22 mouse cellular contexts compared by ENCODE assay signal in genomic region chr13:64259903-64260302, GRCm38 (mm10). TPM values are rescaled to one million over a fixed set of nuclear protein-coding genes. Genes with fewer than 3 reads are reported as not detected.
DNase-seq lines count a peak whose midpoint lies in the region; ATAC-seq and TF ChIP-seq lines count a peak whose summit lies in the region.
"Had no signal": no experiment of that assay in that cellular context is flagged by ENCODE, and none has a peak within 500 bp of the region (broad histone marks: within the 10 kb centered on the region; RNA-seq: fewer than 3 reads in every experiment).

No protein-coding gene starts in this region.

- H3K27ac ChIP-seq in hindbrain, postnatal 0 days = no peak overlapping the region
- H3K27ac ChIP-seq in hindbrain, embryonic 16.5 days (ENCODE audit: low read depth, low read length) = no peak overlapping the region
- no peak overlapping the region for H3K27ac ChIP-seq in midbrain, postnatal 0 days (ENCODE audit: low read depth, low read length)
- H3K27ac ChIP-seq in midbrain, embryonic 11.5 days (ENCODE audit: low read depth, low read length) = no peak overlapping the region
- H3K27ac ChIP-seq: gastrocnemius, adult 2 months; heart, embryonic 15.5 days; hindbrain, embryonic 15.5 days; limb, embryonic 12.5 days; liver, embryonic 15.5 days; midbrain, embryonic 10.5 days had no signal

- no peak overlapping the region for H3K9ac ChIP-seq in hindbrain, postnatal 0 days (replicated peaks; ENCODE audit: low read length)
- no peak overlapping the region for H3K9ac ChIP-seq in hindbrain, embryonic 16.5 days (ENCODE audit: low read depth, low read length)
- no peak overlapping the region for H3K9ac ChIP-seq in midbrain, postnatal 0 days (replicated peaks; ENCODE audit: low read length, poor library complexity, severe bottlenecking)
- no peak overlapping the region for H3K9ac ChIP-seq in midbrain, embryonic 11.5 days (ENCODE audit: low read length)
- H3K9ac ChIP-seq: heart, embryonic 15.5 days; hindbrain, embryonic 15.5 days; limb, embryonic 12.5 days; liver, embryonic 15.5 days had no signal

- H3K4me2 ChIP-seq in hindbrain, postnatal 0 days (ENCODE audit: low read depth, low read length) = no peak overlapping the region
- H3K4me2 ChIP-seq in hindbrain, embryonic 16.5 days (ENCODE audit: low read length) = no peak overlapping the region
- no peak overlapping the region for H3K4me2 ChIP-seq in midbrain, postnatal 0 days (ENCODE audit: low read depth, low read length, poor library complexity, severe bottlenecking)
- H3K4me2 ChIP-seq in midbrain, embryonic 11.5 days = no peak overlapping the region
- H3K4me2 ChIP-seq: heart, embryonic 15.5 days; hindbrain, embryonic 15.5 days; limb, embryonic 12.5 days; liver, embryonic 15.5 days had no signal

- H3K36me3 ChIP-seq in hindbrain, postnatal 0 days (ENCODE audit: insufficient read depth, low read length) = no peaks in the 10 kb centered on the region
- H3K36me3 ChIP-seq in hindbrain, embryonic 16.5 days (ENCODE audit: control insufficient read depth, insufficient read depth, low read length) = no peaks in the 10 kb centered on the region
- no peaks in the 10 kb centered on the region for H3K36me3 ChIP-seq in midbrain, postnatal 0 days (ENCODE audit: insufficient read depth, low read length)
- no peaks in the 10 kb centered on the region for H3K36me3 ChIP-seq in midbrain, embryonic 11.5 days (ENCODE audit: control insufficient read depth, insufficient read depth, low read length)
- H3K36me3 ChIP-seq: G1E; heart, embryonic 15.5 days; hindbrain, embryonic 15.5 days; limb, embryonic 12.5 days; liver, embryonic 15.5 days; midbrain, embryonic 10.5 days had no signal

- H3K4me3 ChIP-seq in hindbrain, postnatal 0 days (ENCODE audit: low read length) = no peak overlapping the region
- H3K4me3 ChIP-seq in hindbrain, embryonic 16.5 days (ENCODE audit: low read length) = no peak overlapping the region
- no peak overlapping the region for H3K4me3 ChIP-seq in midbrain, postnatal 0 days (ENCODE audit: low read depth, low read length)
- H3K4me3 ChIP-seq in midbrain, embryonic 11.5 days (ENCODE audit: low read depth, low read length) = no peak overlapping the region
- H3K4me3 ChIP-seq: gastrocnemius, adult 2 months; heart, embryonic 15.5 days; hindbrain, embryonic 15.5 days; limb, embryonic 12.5 days; liver, embryonic 15.5 days; midbrain, embryonic 10.5 days had no signal

- H3K9me3 ChIP-seq in hindbrain, postnatal 0 days (ENCODE audit: low read length) = no peaks in the 10 kb centered on the region
- H3K9me3 ChIP-seq in hindbrain, embryonic 16.5 days (ENCODE audit: control insufficient read depth, low read length) = no peaks in the 10 kb centered on the region; the same call in 1 of the 2 replicates
- H3K9me3 ChIP-seq in midbrain, postnatal 0 days (ENCODE audit: low read length) = no peaks in the 10 kb centered on the region
- no peaks in the 10 kb centered on the region for H3K9me3 ChIP-seq in midbrain, embryonic 11.5 days (ENCODE audit: control insufficient read depth, low read length)
- H3K9me3 ChIP-seq: G1E; heart, embryonic 15.5 days; hindbrain, embryonic 15.5 days; liver, embryonic 15.5 days; midbrain, embryonic 10.5 days had no signal

- peak; percentile 49 for DNase-seq in hindbrain, postnatal 0 days (ENCODE audit: low spot score)
- DNase-seq in midbrain, postnatal 0 days (ENCODE audit: low spot score) = peak; percentile 59
- no peak for DNase-seq in midbrain, embryonic 11.5 days (ENCODE audit: low spot score, missing footprints)
- DNase-seq in fat pad, adult 2 months (ENCODE audit: extremely low read depth, low read depth, low spot score) = peak; percentile 19
- no peak for DNase-seq in liver
- DNase-seq in T-cell, adult 2 months (ENCODE audit: low spot score) = no peak
- DNase-seq: cerebellum, adult 18-20 months; embryo, embryonic 11 days; gastrocnemius, adult 2 months; heart, adult 18-20 months; kidney, postnatal 10 days; right cerebral cortex, adult 18-20 months; thymus, adult 18-20 months had no signal

- no peaks in the 10 kb centered on the region for H3K4me1 ChIP-seq in hindbrain, postnatal 0 days (ENCODE audit: insufficient read depth, low read length)
- H3K4me1 ChIP-seq in hindbrain, embryonic 16.5 days (ENCODE audit: control insufficient read depth, insufficient read depth, low read depth, low read length) = peaks cover 5% of the 10 kb centered on the region; the same call in 1 of the 2 replicates
- H3K4me1 ChIP-seq in midbrain, postnatal 0 days (ENCODE audit: insufficient read depth, low read length) = no peaks in the 10 kb centered on the region
- H3K4me1 ChIP-seq in midbrain, embryonic 11.5 days (ENCODE audit: control insufficient read depth, insufficient read depth, low read length) = no peaks in the 10 kb centered on the region
- H3K4me1 ChIP-seq: heart, embryonic 15.5 days; liver, embryonic 15.5 days had no signal

- 47% methylated on average over 7 of the region's 7 CpGs for WGBS in hindbrain, postnatal 0 days
- WGBS in hindbrain, embryonic 16.5 days = 64% methylated on average over 7 of the region's 7 CpGs
- WGBS in midbrain, postnatal 0 days = 65% methylated on average over 7 of the region's 7 CpGs
- WGBS in midbrain, embryonic 11.5 days = 85% methylated on average over 7 of the region's 7 CpGs

- no peak for TF ChIP-seq CTCF in hindbrain, postnatal 0 days (IDR thresholded peaks at IDR 0.05; ENCODE audit: low read depth)
- no peak for TF ChIP-seq CTCF in midbrain, postnatal 0 days (IDR thresholded peaks at IDR 0.05)

- H3K27me3 ChIP-seq in hindbrain, postnatal 0 days (ENCODE audit: insufficient read depth, low read length) = no peaks in the 10 kb centered on the region
- H3K27me3 ChIP-seq in hindbrain, embryonic 16.5 days (replicated peaks; ENCODE audit: control insufficient read depth, insufficient read depth, low read length) = no peaks in the 10 kb centered on the region
- H3K27me3 ChIP-seq in midbrain, postnatal 0 days (ENCODE audit: insufficient read depth, low read length) = no peaks in the 10 kb centered on the region
- no peaks in the 10 kb centered on the region; the same call in 1 of the 2 replicates for H3K27me3 ChIP-seq in midbrain, embryonic 11.5 days (ENCODE audit: control insufficient read depth, insufficient read depth, low read length)
- H3K27me3 ChIP-seq: heart, embryonic 15.5 days; hindbrain, embryonic 15.5 days; limb, embryonic 12.5 days; liver, embryonic 15.5 days had no signal

- ATAC-seq in hindbrain, postnatal 0 days = peak; percentile 47; the same call in 1 of the 2 replicates
- ATAC-seq in hindbrain, embryonic 16.5 days = no peak
- ATAC-seq in midbrain, postnatal 0 days (ENCODE audit: low FRiP score) = no peak
- no peak for ATAC-seq in midbrain, embryonic 11.5 days (ENCODE audit: low FRiP score)
- ATAC-seq: activated CD4-positive, CD25-positive, alpha-beta regulatory T cell, adult 4 months; forebrain, embryonic 14.5 days had no signal

RNA-seq across cellular contexts. Expression of gene Cdc14b, which starts 15.2 kb away (rescaled TPM):
- 2.2 and 5.5 TPM in 2 replicates for total RNA-seq in hindbrain, postnatal 0 days (2014; rRNA removed)
- 2.3 and 2.7 TPM in 2 replicates for polyA plus RNA-seq in hindbrain, postnatal 0 days (2015; fragmentation: Nextera tagmentation; extraction: Ambion mirVana)
- 2.8 and 3.4 TPM in 2 replicates for polyA plus RNA-seq in hindbrain, embryonic 16.5 days (2015; fragmentation: Nextera tagmentation; extraction: Ambion mirVana)
- 4.2 and 4.6 TPM in 2 replicates for total RNA-seq in midbrain, postnatal 0 days (2014; rRNA removed)
- 0.72 and 1.2 TPM in 2 replicates for polyA plus RNA-seq in midbrain, postnatal 0 days (2015; fragmentation: Nextera tagmentation; extraction: Ambion mirVana)
- polyA plus RNA-seq in midbrain, embryonic 11.5 days (2014; fragmentation: Nextera tagmentation; extraction: Ambion mirVana) = 7.7 and 8.8 TPM in 2 replicates

RNA-seq across cellular contexts. Expression of gene Aaed1, which starts 52.6 kb away (rescaled TPM):
- 10.5 and 13.5 TPM in 2 replicates for total RNA-seq in hindbrain, postnatal 0 days (2014; rRNA removed)
- polyA plus RNA-seq in hindbrain, postnatal 0 days (2015; fragmentation: Nextera tagmentation; extraction: Ambion mirVana) = 16.0 and 18.6 TPM in 2 replicates
- 12.5 and 15.3 TPM in 2 replicates for polyA plus RNA-seq in hindbrain, embryonic 16.5 days (2015; fragmentation: Nextera tagmentation; extraction: Ambion mirVana)
- total RNA-seq in midbrain, postnatal 0 days (2014; rRNA removed) = 12.3 and 12.6 TPM in 2 replicates
- 12.0 and 13.5 TPM in 2 replicates for polyA plus RNA-seq in midbrain, postnatal 0 days (2015; fragmentation: Nextera tagmentation; extraction: Ambion mirVana)
- 19.5 and 21.4 TPM in 2 replicates for polyA plus RNA-seq in midbrain, embryonic 11.5 days (2014; fragmentation: Nextera tagmentation; extraction: Ambion mirVana)

Comparison
In these comparisons a context has a peak if more than half of its experiments do, and no peak if none do; other contexts are left out.
1. DNase-seq: peak in hindbrain, postnatal 0 days (single experiment), midbrain, postnatal 0 days (single experiment) and fat pad, adult 2 months (single experiment); none in midbrain, embryonic 11.5 days (single experiment), liver (single experiment) and T-cell, adult 2 months (single experiment).